Comparison of ENCODE assay signal across 8 mouse cellular contexts in genomic region chr15:96285323-96286014, GRCm38 (mm10). TPM values are rescaled to one million over a fixed set of nuclear protein-coding genes. Genes with fewer than 3 reads are reported as not detected.
DNase-seq lines count a peak whose midpoint lies in the region; ATAC-seq and TF ChIP-seq lines count a peak whose summit lies in the region.

No protein-coding gene starts in this region.

- peak; percentile 52; the same call in 1 of the 2 replicates for TF ChIP-seq POLR2A in cerebellum, adult 2 months (IDR thresholded peaks at IDR 0.05; ENCODE audit: borderline replicate concordance, insufficient read depth, low read length)

- H3K4me2 ChIP-seq in forebrain, postnatal 0 days (ENCODE audit: low read depth), result peak overlapping the region; percentile 78
- peak overlapping the region; percentile 91 for H3K4me2 ChIP-seq in lung, embryonic 14.5 days

- H3K27me3 ChIP-seq in cerebellum, adult 2 months (ENCODE audit: control insufficient read depth, insufficient read depth, low read length), result no peaks in the 10 kb centered on the region
- no peaks in the 10 kb centered on the region for H3K27me3 ChIP-seq in forebrain, postnatal 0 days (ENCODE audit: insufficient read depth, low read length)
- H3K27me3 ChIP-seq in lung, embryonic 14.5 days (ENCODE audit: insufficient read depth, low read length), result no peaks in the 10 kb centered on the region

- under 1% methylated on average over 63 of the region's 64 CpGs for WGBS in cerebellum, adult 2 months
- WGBS in forebrain, postnatal 0 days, result 2% methylated on average over 59 of the region's 64 CpGs
- WGBS in lung, embryonic 14.5 days, result under 1% methylated on average over 54 of the region's 64 CpGs

- H3K9me3 ChIP-seq in forebrain, postnatal 0 days (ENCODE audit: low read length), result no peaks in the 10 kb centered on the region
- H3K9me3 ChIP-seq in lung, embryonic 14.5 days (ENCODE audit: low read depth, low read length), result no peaks in the 10 kb centered on the region

- H3K4me3 ChIP-seq in cerebellum, adult 2 months (replicated peaks; ENCODE audit: insufficient read depth, low read depth, low read length), result peak overlapping the region; percentile 98
- H3K4me3 ChIP-seq in forebrain, postnatal 0 days (ENCODE audit: low read depth, low read length), result peak overlapping the region; percentile 97
- H3K4me3 ChIP-seq in lung, embryonic 14.5 days (ENCODE audit: low read depth, low read length), result peak overlapping the region; percentile 90

- peak; percentile 92 for DNase-seq in MEL-GATA-1-ER (ENCODE audit: extremely low read depth, low read depth)
- DNase-seq in cerebellum, adult 2 months, result peak; percentile 90 to 91
- peak; percentile 92 for DNase-seq in forebrain, postnatal 0 days
- DNase-seq in heart, postnatal 4 days, result peak; percentile 91
- peak; percentile 86 to 89 for DNase-seq in layer of hippocampus, adult 8-10 months (ENCODE audit: low spot score in 2 of 2)
- DNase-seq in lung, embryonic 14.5 days, result peak; percentile 96
- peak; percentile 92 for DNase-seq in testis, postnatal 14 days (ENCODE audit: low spot score)

- peaks cover 7% of the 10 kb centered on the region for H3K4me1 ChIP-seq in cerebellum, adult 2 months (ENCODE audit: control insufficient read depth, insufficient read depth, low read length)
- peaks cover 19% of the 10 kb centered on the region; the same call in 1 of the 2 replicates for H3K4me1 ChIP-seq in forebrain, postnatal 0 days (ENCODE audit: insufficient read depth)
- peaks cover 8% of the 10 kb centered on the region; the same call in 1 of the 2 replicates for H3K4me1 ChIP-seq in lung, embryonic 14.5 days (ENCODE audit: insufficient read depth)

- H3K27ac ChIP-seq in cerebellum, adult 2 months (ENCODE audit: insufficient read depth, low read length), result peak overlapping the region; percentile 99
- peak overlapping the region; percentile 100 for H3K27ac ChIP-seq in forebrain, postnatal 0 days (ENCODE audit: low read depth, low read length)
- peak overlapping the region; percentile 100 for H3K27ac ChIP-seq in lung, embryonic 14.5 days (ENCODE audit: low read depth)

- no peaks in the 10 kb centered on the region for H3K36me3 ChIP-seq in forebrain, postnatal 0 days (ENCODE audit: insufficient read depth)
- H3K36me3 ChIP-seq in lung, embryonic 14.5 days (ENCODE audit: insufficient read depth), result peaks cover 12% of the 10 kb centered on the region

- TF ChIP-seq CTCF in cerebellum, adult 2 months (IDR thresholded peaks at IDR 0.05; ENCODE audit: borderline replicate concordance, insufficient read depth, low read depth, low read length), result no peak
- TF ChIP-seq CTCF in forebrain, postnatal 0 days (IDR thresholded peaks at IDR 0.05; ENCODE audit: low read depth), result 0 out of 2 replicates have a peak, but pooled peaks have one; percentile 4
- no peak for TF ChIP-seq CTCF in lung, embryonic 14.5 days (IDR thresholded peaks at IDR 0.05; ENCODE audit: low read depth)

- ATAC-seq in forebrain, postnatal 0 days, result peak; percentile 79
- ATAC-seq in lung, embryonic 14.5 days (ENCODE audit: insufficient read depth), result peak; percentile 89
- ATAC-seq in neutrophil, adult 5-6 weeks (ENCODE audit: extremely low read depth, insufficient number of reproducible peaks, low FRiP score, poor library complexity, severe bottlenecking), result peak; percentile 58

- peak overlapping the region; percentile 93 for H3K9ac ChIP-seq in forebrain, postnatal 0 days
- H3K9ac ChIP-seq in lung, embryonic 14.5 days, result peak overlapping the region; percentile 100

RNA-seq across cellular contexts. Expression of gene Arid2, which starts 1.8 kb away (rescaled TPM):
- polyA plus RNA-seq in cerebellum, adult 2 months (2012; rRNA removed), result 17.6 and 18.1 TPM in 2 replicates
- 32.2 and 49.9 TPM in 2 replicates for total RNA-seq in forebrain, postnatal 0 days (2014; rRNA removed)
- polyA plus RNA-seq in forebrain, postnatal 0 days (2015; fragmentation: Nextera tagmentation; extraction: Ambion mirVana), result 7.8 and 10.7 TPM in 2 replicates
- total RNA-seq in heart, postnatal 4 days (2021), result 10 to 100 TPM; 42.9 to 47.6 TPM
- total RNA-seq in layer of hippocampus, adult 8-10 months (2022), result 10 to 100 TPM; 28.6 to 39.8 (median 35.4) TPM
- 30.3 and 31.6 TPM in 2 replicates for polyA plus RNA-seq in lung, embryonic 14.5 days (2014; fragmentation: Nextera tagmentation; extraction: Ambion mirVana)
- 43.1 and 54.1 TPM in 2 replicates for total RNA-seq in neutrophil, adult 5-6 weeks (2017)

Comparison
In these comparisons a context has a peak if more than half of its experiments do, and no peak if none do; other contexts are left out.
1. Peak in every context shown above with its lines: DNase-seq, ATAC-seq, H3K4me3 ChIP-seq and H3K27ac ChIP-seq.